Mouse (Mus musculus) left cerebral cortex, postnatal 25 days (tissue): ENCODE measurements around the gene Pla2g4b. TPM values are rescaled to one million over a fixed set of nuclear protein-coding genes. Genes with fewer than 3 reads are reported as not detected.

ENCODE experiments used
- DNase-seq, 2 experiments: peaks; one replicate each; pipeline ENCODE4 v3.0.0; 2022; ENCODE audit warnings: low spot score in 2 of 2, mixed read lengths in 1 of 2
- intact Hi-C: fragments of 180-260 bp; cut with DNase I; formaldehyde crosslinking; loops from one replicate; pipeline ENCODE4 v1.15.1; 2025
- total RNA-seq, 2 experiments: library from RNA; stranded (reverse); gene quantifications; 2 replicates each; pipeline ENCODE4 v1.2.3; 2021

Pla2g4b gene
- total RNA-seq, 2 experiments from 2014 or later, result 2.1 to 3.0 TPM

- intact Hi-C loops, result no loop called here
- DNase-seq, result no peak
Observed at GRCm38 (mm10) chr2:120012924-120013323, 20.3 kb upstream of the Pla2g4b start.

- intact Hi-C loops, result no loop called here
- DNase-seq, result no peak
Observed at GRCm38 (mm10) chr2:120013831-120014486, 19.3 kb upstream of the Pla2g4b start.

GRCm38 (mm10) chr2:120015882-120016281 is 17.3 kb upstream of the Pla2g4b start:
- intact Hi-C loops, result no loop called here
- DNase-seq, result no peak

DNA sequence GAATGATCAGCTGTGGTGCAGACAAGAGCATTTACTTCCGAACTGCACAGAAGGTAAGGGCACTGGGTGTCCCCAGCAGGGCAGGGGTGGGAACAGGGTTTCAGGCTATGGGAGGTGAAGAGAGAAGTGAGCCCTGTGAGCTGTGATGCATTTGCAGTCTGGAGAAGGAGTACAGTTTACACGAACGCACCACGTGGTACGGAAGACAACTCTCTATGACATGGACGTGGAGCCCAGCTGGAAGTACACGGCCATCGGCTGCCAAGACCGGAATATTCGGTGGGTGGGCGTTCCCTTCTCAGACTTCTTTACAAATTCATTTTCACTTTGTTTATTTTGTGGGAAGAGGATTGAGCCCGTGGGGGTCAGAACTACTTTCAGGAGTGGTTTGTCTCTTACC is 15.6 kb upstream of the Pla2g4b start:
- intact Hi-C loops, result no loop called here

GRCm38 (mm10) chr2:120024337-120024736 is 8.9 kb upstream of the Pla2g4b start:
- DNase-seq, result no peak
- intact Hi-C loops, result no loop called here

More for the DNA sequence above, 15.6 kb upstream of the Pla2g4b start:
- no peak for DNase-seq

DNA sequence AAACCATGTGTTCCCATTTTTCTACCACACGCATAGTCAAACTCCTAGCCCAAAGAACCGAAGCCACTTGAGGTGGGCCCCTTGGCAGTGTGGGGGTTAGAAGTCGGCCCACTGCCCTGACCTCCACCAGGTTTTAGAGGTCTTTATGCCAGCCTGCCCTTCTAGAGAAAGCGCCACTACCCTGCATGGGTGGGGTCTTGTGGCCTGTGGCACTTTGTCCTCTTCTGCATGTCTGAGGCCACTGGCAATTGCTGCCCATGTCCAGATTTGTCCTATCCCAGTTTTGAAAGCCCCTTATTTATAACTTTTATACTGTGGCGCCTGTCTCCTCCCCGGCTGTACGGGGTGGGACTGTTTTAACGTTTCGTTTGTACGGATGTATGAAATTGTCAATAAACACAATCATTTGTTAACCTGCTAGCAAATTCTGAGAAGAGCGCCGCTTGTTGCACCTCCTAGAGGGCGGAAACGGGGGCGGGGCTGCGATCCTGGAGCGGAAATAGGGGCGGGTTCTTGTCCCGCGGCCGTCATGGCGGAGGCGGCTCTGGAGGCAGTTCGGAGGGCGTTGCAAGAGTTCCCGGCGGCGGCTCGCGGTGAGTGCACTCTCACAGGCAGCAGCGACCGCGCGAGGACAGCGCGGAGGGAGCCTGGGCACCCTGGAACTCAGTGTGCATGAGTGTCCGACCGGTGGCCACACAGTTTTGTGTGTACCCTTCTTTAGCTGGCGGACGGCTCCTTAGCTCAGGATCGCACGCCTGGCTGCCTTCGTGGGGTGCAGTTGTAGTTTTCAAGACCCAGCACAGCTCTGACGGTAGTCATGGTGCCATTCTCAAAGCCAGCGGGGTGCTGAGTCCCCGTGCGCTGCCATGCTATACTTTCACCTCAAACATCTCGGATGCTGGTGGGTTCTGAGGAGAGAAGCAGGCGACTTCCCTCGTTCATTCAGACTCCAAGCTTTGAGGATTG is 6.0 kb upstream of the Pla2g4b start, which contains the start of the genes Jmjd7 and Gm28042:
TSS of gene Jmjd7 (plus strand) at position 500 of the 966 bp plus-strand sequence.
TSS of gene Gm28042 (plus strand) at position 510 of the 966 bp plus-strand sequence.
- peak; percentile 84 to 90 for DNase-seq
- intact Hi-C loops, result no loop called here

DNA sequence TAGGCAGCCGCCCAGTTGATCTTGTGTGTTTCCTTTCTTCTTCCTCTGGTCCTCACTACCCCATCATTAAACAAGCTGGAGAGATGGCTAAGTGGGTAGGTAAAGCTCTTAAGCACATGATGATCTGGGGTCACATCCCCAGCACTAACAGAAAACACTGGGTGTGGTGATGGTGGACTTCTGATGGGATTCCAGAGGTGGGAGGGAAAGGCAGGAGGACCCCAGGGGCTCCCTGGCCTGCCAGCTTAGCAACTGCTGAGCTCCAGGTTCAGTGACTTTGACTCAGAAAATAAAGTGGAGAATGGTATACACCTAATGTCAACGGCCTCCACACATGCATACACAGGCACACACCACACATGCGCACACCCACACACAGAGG is 5.3 kb upstream of the Pla2g4b start:
- intact Hi-C loops, result no loop called here
- DNase-seq, result no peak

DNA sequence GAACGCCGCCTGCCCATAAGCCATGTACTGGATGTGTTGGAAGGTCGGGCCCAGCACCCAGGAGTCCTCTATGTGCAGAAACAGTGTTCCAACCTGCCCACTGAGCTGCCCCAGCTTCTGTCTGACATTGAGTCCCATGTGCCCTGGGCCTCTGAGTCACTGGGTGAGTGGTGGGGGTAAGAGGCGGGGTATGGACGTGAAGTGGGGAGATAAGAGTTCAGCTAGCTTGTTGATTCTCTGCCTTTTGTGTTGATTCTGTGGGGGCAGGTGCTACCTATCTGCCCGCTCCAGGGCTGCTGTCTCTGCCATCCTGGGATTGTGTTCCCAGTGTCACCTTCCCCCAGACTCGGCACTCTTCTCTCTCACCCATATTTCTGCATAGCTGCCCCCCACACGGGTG is 2.8 kb upstream of the Pla2g4b start:
- no peak for DNase-seq
- intact Hi-C loops, result no loop called here

GRCm38 (mm10) chr2:120033726-120034125 is 509 bp downstream of the Pla2g4b start:
- DNase-seq, result no peak
- intact Hi-C loops, result no loop called here

- no peak for DNase-seq
- intact Hi-C loops, result no loop called here
Observed at GRCm38 (mm10) chr2:120037744-120038143, 4.5 kb downstream of the Pla2g4b start.

GRCm38 (mm10) chr2:120040991-120041390 is 7.8 kb downstream of the Pla2g4b start:
- intact Hi-C loops, result no loop called here
- DNase-seq, result no peak

DNA sequence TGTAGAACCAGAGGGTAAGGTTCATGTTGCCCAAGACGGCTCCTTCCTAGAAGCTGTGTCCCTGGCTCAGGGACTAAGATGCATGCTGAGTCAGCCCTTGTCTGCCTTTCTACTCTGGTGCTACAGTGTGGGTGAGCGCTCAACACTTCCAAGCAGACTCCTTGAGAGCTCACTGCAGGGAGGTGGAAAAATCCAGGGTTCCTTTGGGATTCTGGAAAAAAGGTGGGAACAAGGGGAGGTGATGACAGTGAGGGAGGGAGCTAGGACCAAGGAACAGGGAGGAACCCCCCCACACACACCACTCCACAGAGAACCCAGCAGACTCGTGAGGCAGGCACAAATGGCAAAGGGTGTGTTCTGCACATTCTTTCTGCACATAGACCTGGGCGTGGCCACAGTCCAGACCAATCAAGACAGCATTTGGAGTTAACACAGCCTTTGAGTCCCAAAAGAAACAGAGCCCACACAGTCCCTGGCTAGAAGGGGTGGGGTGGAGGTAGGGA is 10.9 kb downstream of the Pla2g4b start:
- intact Hi-C loops, result loop anchor here (1.0 kb wide), 1 partner anchor 25 kb away; no protein-coding TSS in a partner anchor
- peak; percentile 56 to 91 for DNase-seq

GRCm38 (mm10) chr2:120044676-120045075 is 11.5 kb downstream of the Pla2g4b start:
- intact Hi-C loops, result loop anchor here (1.0 kb wide), 1 partner anchor 25 kb away; no protein-coding TSS in a partner anchor
- DNase-seq, result no peak

DNA sequence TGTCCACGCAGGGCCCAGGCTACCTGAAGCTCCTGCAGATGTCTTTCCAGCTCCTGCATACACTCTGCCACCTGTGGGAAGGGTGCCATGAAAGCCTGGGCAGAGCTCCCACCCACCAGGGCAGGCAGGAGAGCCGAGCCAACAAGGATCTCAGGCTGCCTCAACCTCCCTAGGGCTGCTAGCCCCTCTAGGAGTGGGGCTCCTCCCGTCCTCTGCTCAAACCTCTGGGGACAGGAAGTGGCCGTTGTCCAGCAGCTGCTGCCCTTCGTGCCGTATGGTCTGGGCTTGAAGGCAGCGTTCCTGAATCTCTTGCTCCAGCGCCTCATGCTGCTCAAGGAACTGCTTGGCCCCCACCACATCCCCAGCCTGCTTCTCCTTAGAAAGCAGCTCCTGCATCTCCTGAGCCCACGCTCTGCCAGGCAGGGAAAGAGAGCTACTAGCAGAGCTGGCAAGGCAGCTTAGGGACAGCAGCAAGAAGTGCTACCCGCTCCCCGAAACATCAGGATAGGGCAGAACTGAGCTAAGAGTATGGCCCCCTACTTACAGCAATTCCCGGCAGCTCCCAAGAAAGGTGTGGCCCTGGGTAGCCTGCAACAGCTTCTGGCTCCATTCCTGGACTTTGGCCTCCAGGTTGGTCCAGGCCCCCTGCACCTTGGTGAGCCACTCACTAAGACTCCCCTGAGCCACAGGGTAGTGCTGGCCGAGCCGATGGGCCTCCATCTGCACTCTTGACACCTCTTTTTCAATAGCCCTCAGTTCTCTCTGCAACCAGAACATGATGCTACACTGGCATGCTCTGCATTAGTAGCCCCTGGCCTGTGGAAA is 13.5 kb downstream of the Pla2g4b start:
- intact Hi-C loops, result no loop called here
- peak; percentile 53 to 84 for DNase-seq

DNA sequence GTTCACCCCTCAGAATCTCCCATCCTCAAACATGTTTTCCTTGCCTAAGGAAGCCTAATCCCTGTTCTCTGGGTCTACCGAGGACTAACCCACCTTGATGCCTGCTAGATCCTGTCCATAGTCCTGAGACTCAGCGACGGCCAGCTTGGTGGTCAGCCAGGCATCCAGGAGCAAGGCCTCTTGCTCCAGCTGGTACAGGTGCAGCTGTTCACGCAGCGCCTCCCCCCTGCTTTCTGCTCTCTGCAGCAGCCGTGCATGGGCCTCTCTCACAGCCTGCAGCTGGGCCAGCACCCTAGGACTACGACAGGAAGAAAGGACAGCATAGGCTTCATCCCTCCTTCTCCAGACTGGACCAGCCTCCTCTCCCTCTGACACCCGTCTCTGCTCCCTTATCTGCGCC is 15.0 kb downstream of the Pla2g4b start:
- intact Hi-C loops, result no loop called here
- DNase-seq, result no peak

GRCm38 (mm10) chr2:120049632-120050274 is 16.5 kb downstream of the Pla2g4b start:
- intact Hi-C loops, result no loop called here
- DNase-seq, result peak in 1 of 2 experiments; percentile 53

- intact Hi-C loops, result no loop called here
- DNase-seq, result no peak
Observed at GRCm38 (mm10) chr2:120051405-120051804, 18.2 kb downstream of the Pla2g4b start.

GRCm38 (mm10) chr2:120054771-120055552 is 21.7 kb downstream of the Pla2g4b start:
- DNase-seq, result no peak
- intact Hi-C loops, result no loop called here
